Mouse (Mus musculus) megakaryocyte, embryonic 14.5 days (primary cell): ENCODE measurements around the gene Zfp768.

Experiments used
- FLI1 ChIP-seq: IDR thresholded peaks from 2 replicates; pipeline ENCODE4 v1.6.1; 2012; ENCODE audit warnings: low read length, inconsistent platforms, mixed read lengths
- GATA1 ChIP-seq: IDR thresholded peaks from 3 replicates; pipeline ENCODE4 v1.6.1; 2012; ENCODE audit warnings: mixed read lengths, low read length, inconsistent platforms, borderline replicate concordance

GRCm38 (mm10) chr7:127322085-127322484, 23.3 kb downstream of the Zfp768 start:
- TF ChIP-seq GATA1 (no peak), FLI1 (no peak)
